Mouse (Mus musculus): Measurements from ENCODE around the gene Hist2h2ab. TPM values are rescaled to one million over a fixed set of nuclear protein-coding genes. Genes with fewer than 3 reads are reported as not detected.
A peak's percentile ranks its signal among the peaks of the same experiment; 100 is the strongest.
"Not testable (repeated sequence)": the region's sequence is repeated elsewhere in the genome, so short reads cannot be mapped to it uniquely, and the experiment has no call there.

Hist2h2ab gene
- polyA plus RNA-seq, 1 experiment from 2014 or later = not detected

- peaks cover 18% of the 10 kb centered on the region for H3K4me1 ChIP-seq (ENCODE audit: control insufficient read depth, insufficient read depth, low read length)
- peak within 1 kb of the TSS; percentile 39; the same call in 1 of the 2 replicates for H3K9ac ChIP-seq (replicated peaks; ENCODE audit: low read length)
- no peaks in the 10 kb centered on the region for H3K36me3 ChIP-seq (ENCODE audit: control insufficient read depth, insufficient read depth, low read length)
- H3K4me3 ChIP-seq (replicated peaks; ENCODE audit: low read depth, low read length) = peak within 1 kb of the TSS; percentile 40
- H3K27me3 ChIP-seq (ENCODE audit: control insufficient read depth, insufficient read depth, low read length) = no peaks in the 10 kb centered on the region
- ATAC-seq (ENCODE audit: low FRiP score, low TSS enrichment) (peak; percentile 71), DNase-seq (peak; percentile 88)
- H3K27ac ChIP-seq (replicated peaks; ENCODE audit: low read depth, low read length) = peak within 1 kb of the TSS; percentile 79
- no peaks in the 10 kb centered on the region for H3K9me3 ChIP-seq (ENCODE audit: control insufficient read depth, low read length)
- WGBS = 22% methylated on average over 30 of the region's 30 CpGs
- peak within 1 kb of the TSS; percentile 91 for H3K4me2 ChIP-seq (ENCODE audit: low read length)
Observed at GRCm38 (mm10) chr3:96268051-96268775, 48.5 kb downstream of the Hist2h2ab start, which contains the start of gene Hist2h3b. Hist2h3b (plus strand) TSS chr3:96268654.

GRCm38 (mm10) chr3:96268776-96269378 is 49.2 kb downstream of the Hist2h2ab start:
- DNase-seq = not testable (repeated sequence)

More at GRCm38 (mm10) chr3:96268776-96269378, 49.2 kb downstream of the Hist2h2ab start:
- H3K27me3 ChIP-seq (ENCODE audit: control insufficient read depth, insufficient read depth, low read length); H3K9me3 ChIP-seq (ENCODE audit: control insufficient read depth, low read length); H3K36me3 ChIP-seq (ENCODE audit: control insufficient read depth, insufficient read depth, low read length): not testable (repeated sequence)
- Histone ChIP-seq H3K4me1 (ENCODE audit: control insufficient read depth, insufficient read depth, low read length) (peaks cover 17% of the 10 kb centered on the region), H3K27ac (replicated peaks; ENCODE audit: low read depth, low read length) (peak overlapping the region; percentile 79), H3K4me3 (replicated peaks; ENCODE audit: low read depth, low read length) (peak overlapping the region; percentile 40), H3K9ac (replicated peaks; ENCODE audit: low read length) (peak overlapping the region; percentile 39; the same call in 1 of the 2 replicates), H3K4me2 (ENCODE audit: low read length) (peak overlapping the region; percentile 91)
- under 1% methylated on average over 11 of the region's 44 CpGs for WGBS
- peak; percentile 55 for ATAC-seq (ENCODE audit: low FRiP score, low TSS enrichment)

Small RNA genes lying within 50 kb of the gene (microRNA-seq; reads per million reads assigned to microRNA genes)
- not detected for gene Gm44492
- gene Gm47311 = not detected
- gene Gm47313 = not detected

Other genes starting within 250 kb of the Hist2h2ab start
- gene Plekho1, start 223.9 kb upstream of the Hist2h2ab start, polyA plus RNA-seq (2014; fragmentation: Nextera tagmentation; extraction: Ambion mirVana) = 63.5 and 70.6 TPM in 2 replicates
- gene Vps45, start 161.4 kb upstream of the Hist2h2ab start, polyA plus RNA-seq (2014; fragmentation: Nextera tagmentation; extraction: Ambion mirVana) = 46.4 and 54.6 TPM in 2 replicates
- 5.3 and 6.1 TPM in 2 replicates for gene Otud7b, start 115.3 kb upstream of the Hist2h2ab start, polyA plus RNA-seq (2014; fragmentation: Nextera tagmentation; extraction: Ambion mirVana)
- 6.1 and 11.8 TPM in 2 replicates for gene Mtmr11, start 57.9 kb upstream of the Hist2h2ab start, polyA plus RNA-seq (2014; fragmentation: Nextera tagmentation; extraction: Ambion mirVana)
- gene Sf3b4, start 47.5 kb upstream of the Hist2h2ab start, polyA plus RNA-seq (2014; fragmentation: Nextera tagmentation; extraction: Ambion mirVana) = 146 and 148 TPM in 2 replicates
- gene Sv2a, start 38.7 kb upstream of the Hist2h2ab start, polyA plus RNA-seq (2014; fragmentation: Nextera tagmentation; extraction: Ambion mirVana) = 91.6 and 120 TPM in 2 replicates
- gene Bola1, start 156 bp upstream of the Hist2h2ab start, polyA plus RNA-seq (2014; fragmentation: Nextera tagmentation; extraction: Ambion mirVana) = 63.0 and 69.6 TPM in 2 replicates
- gene Hist2h2ac, start 1.0 kb downstream of the Hist2h2ab start, polyA plus RNA-seq (2014; fragmentation: Nextera tagmentation; extraction: Ambion mirVana) = 1.7 and 2.8 TPM in 2 replicates
- gene Hist2h2be, start 1.3 kb downstream of the Hist2h2ab start, polyA plus RNA-seq (2014; fragmentation: Nextera tagmentation; extraction: Ambion mirVana) = 4.8 and 5.9 TPM in 2 replicates
- gene Hist2h3c2, start 19.3 kb downstream of the Hist2h2ab start, polyA plus RNA-seq (2014; fragmentation: Nextera tagmentation; extraction: Ambion mirVana) = 2.2 and 3.4 TPM in 2 replicates
- 55.4 and 76.9 TPM in 2 replicates for gene Hist2h2aa2, start 20.4 kb downstream of the Hist2h2ab start, polyA plus RNA-seq (2014; fragmentation: Nextera tagmentation; extraction: Ambion mirVana)
- gene Hist2h2aa1, start 25.6 kb downstream of the Hist2h2ab start, polyA plus RNA-seq (2014; fragmentation: Nextera tagmentation; extraction: Ambion mirVana) = 24.7 and 32.0 TPM in 2 replicates
- gene Hist2h3c1, start 26.8 kb downstream of the Hist2h2ab start, polyA plus RNA-seq (2014; fragmentation: Nextera tagmentation; extraction: Ambion mirVana) = 1.0 TPM in 1 of 2 replicates, not detected in the other
- 5.2 TPM in 2 replicates for gene Hist2h4, start 43.4 kb downstream of the Hist2h2ab start, polyA plus RNA-seq (2014; fragmentation: Nextera tagmentation; extraction: Ambion mirVana)
- gene Hist2h3b, start 48.8 kb downstream of the Hist2h2ab start, polyA plus RNA-seq (2014; fragmentation: Nextera tagmentation; extraction: Ambion mirVana) = 19.3 and 20.1 TPM in 2 replicates
- gene Hist2h2bb, start 49.9 kb downstream of the Hist2h2ab start, polyA plus RNA-seq (2014; fragmentation: Nextera tagmentation; extraction: Ambion mirVana) = 4.9 and 5.4 TPM in 2 replicates
- gene Fcgr1, start 74.1 kb downstream of the Hist2h2ab start, polyA plus RNA-seq (2014; fragmentation: Nextera tagmentation; extraction: Ambion mirVana) = 0.27 and 4.8 TPM in 2 replicates
- gene BC107364, start 232.4 kb downstream of the Hist2h2ab start, polyA plus RNA-seq (2014; fragmentation: Nextera tagmentation; extraction: Ambion mirVana) = not detected in 2 replicates